Mouse (Mus musculus): Measurements from ENCODE around the gene Rnls.

- TF ChIP-seq POLR2A (IDR thresholded peaks at IDR 0.05; ENCODE audit: insufficient read depth, low read depth, low read length) (no peak), CTCF (IDR thresholded peaks at IDR 0.05; ENCODE audit: insufficient read depth, low read depth, low read length) (no peak)
These were observed 233.9 kb downstream of the Rnls start for GRCm38 (mm10) chr19:33158234-33158633.

Data from olfactory bulb, adult 2 months (tissue).